Mouse (Mus musculus) T-helper 2 cell (primary cell): ENCODE measurements around the gene Casr.

Experiments
- in situ Hi-C: fragments of 300-600 bp; cut with MboI, MseI; formaldehyde crosslinking; loops from one replicate; pipeline ENCODE4 v1.15.1; 2025; ENCODE audit warnings: high pct_unique_total_duplicates

Casr gene

GRCm38 (mm10) chr16:36523095-36523494, 38.8 kb downstream of the Casr start:
- in situ Hi-C loops, result no loop called here

- in situ Hi-C loops, result no loop called here
These were observed 45.6 kb downstream of the Casr start for GRCm38 (mm10) chr16:36516355-36516754.

GRCm38 (mm10) chr16:36507300-36507699, 54.6 kb downstream of the Casr start:
- in situ Hi-C loops, result no loop called here

GRCm38 (mm10) chr16:36506827-36507226, 55.1 kb downstream of the Casr start:
- in situ Hi-C loops, result no loop called here

GRCm38 (mm10) chr16:36505913-36506312, 56.0 kb downstream of the Casr start:
- in situ Hi-C loops, result no loop called here

- in situ Hi-C loops, result no loop called here
These were observed 56.8 kb downstream of the Casr start for GRCm38 (mm10) chr16:36505134-36505533.

- in situ Hi-C loops, result no loop called here
These were observed 59.7 kb downstream of the Casr start for GRCm38 (mm10) chr16:36502286-36502685.

GRCm38 (mm10) chr16:36492420-36492819, 69.5 kb downstream of the Casr start:
- in situ Hi-C loops, result no loop called here

GRCm38 (mm10) chr16:36476866-36477265, 85.1 kb downstream of the Casr start:
- in situ Hi-C loops, result no loop called here

GRCm38 (mm10) chr16:36475530-36475929, 86.4 kb downstream of the Casr start:
- in situ Hi-C loops, result no loop called here

- in situ Hi-C loops, result loop anchor here (5.0 kb wide), 2 partner anchors 242 to 342 kb away; no protein-coding TSS in a partner anchor
These were observed 87.1 kb downstream of the Casr start for GRCm38 (mm10) chr16:36474849-36475248.

- in situ Hi-C loops, result loop anchor here (5.0 kb wide), 2 partner anchors 244 to 344 kb away; no protein-coding TSS in a partner anchor
These were observed 88.4 kb downstream of the Casr start for GRCm38 (mm10) chr16:36473217-36474216.

- in situ Hi-C loops, result loop anchor here (5.0 kb wide), 2 partner anchors 246 to 346 kb away; no protein-coding TSS in a partner anchor
These were observed 90.8 kb downstream of the Casr start for GRCm38 (mm10) chr16:36471066-36471633.

- in situ Hi-C loops, result loop anchor here (5.0 to 10.0 kb wide), 3 partner anchors 247 to 465 kb away; no protein-coding TSS in a partner anchor
These were observed 91.9 kb downstream of the Casr start for GRCm38 (mm10) chr16:36469955-36470478.

GRCm38 (mm10) chr16:36469367-36469766, 92.6 kb downstream of the Casr start:
- in situ Hi-C loops, result loop anchor here (10.0 kb wide), 1 partner anchor 465 kb away; no protein-coding TSS in a partner anchor

- in situ Hi-C loops, result loop anchor here (10.0 kb wide), 1 partner anchor 464 kb away; no protein-coding TSS in a partner anchor
These were observed 93.1 kb downstream of the Casr start for GRCm38 (mm10) chr16:36468862-36469261.

GRCm38 (mm10) chr16:36467936-36468335, 94.0 kb downstream of the Casr start:
- in situ Hi-C loops, result loop anchor here (10.0 kb wide), 1 partner anchor 463 kb away; no protein-coding TSS in a partner anchor

- in situ Hi-C loops, result loop anchor here (10.0 kb wide), 1 partner anchor 461 kb away; no protein-coding TSS in a partner anchor
These were observed 96.5 kb downstream of the Casr start for GRCm38 (mm10) chr16:36465436-36465835.

GRCm38 (mm10) chr16:36464076-36464475, 97.9 kb downstream of the Casr start:
- in situ Hi-C loops, result loop anchor here (10.0 kb wide), 1 partner anchor 459 kb away; no protein-coding TSS in a partner anchor

- in situ Hi-C loops, result loop anchor here (10.0 kb wide), 1 partner anchor 456 kb away; no protein-coding TSS in a partner anchor
These were observed 101.5 kb downstream of the Casr start for GRCm38 (mm10) chr16:36460426-36460825.

GRCm38 (mm10) chr16:36455342-36455802, 106.6 kb downstream of the Casr start, which contains the start of gene Stfa3:
Gene Stfa3 (minus strand): TSS chr16:36455392.
- in situ Hi-C loops, result no loop called here
